Mouse (Mus musculus): Measurements from ENCODE around the gene Antxr2.

GRCm38 (mm10) chr5:97947261-97947660 lies 83.6 kb downstream of the Antxr2 start:
- TF ChIP-seq POLR2A (IDR thresholded peaks at IDR 0.05; ENCODE audit: borderline replicate concordance, extremely low read depth, low read depth, low read length) (no peak), CTCF (IDR thresholded peaks at IDR 0.05; ENCODE audit: insufficient read depth, low read length) (no peak)

Measured in lung, adult 2 months (tissue).